Mouse (Mus musculus) lung, adult 2 months (tissue): ENCODE measurements around the gene Nlrx1.

Source experiments
- CTCF ChIP-seq: fragments of 200-500 bp; IDR thresholded peaks from 2 replicates; pipeline ENCODE4 v1.5.1; 2011; ENCODE audit warnings: mild to moderate bottlenecking, low read length, control low read depth; ENCODE audit not compliant: insufficient read depth
- POLR2A ChIP-seq: fragments of 200-500 bp; IDR thresholded peaks from 2 replicates; pipeline ENCODE4 v1.6.1; 2011; ENCODE audit warnings: low read depth, mild to moderate bottlenecking, control low read depth, low read length, borderline replicate concordance; ENCODE audit errors: extremely low read depth

DNA sequence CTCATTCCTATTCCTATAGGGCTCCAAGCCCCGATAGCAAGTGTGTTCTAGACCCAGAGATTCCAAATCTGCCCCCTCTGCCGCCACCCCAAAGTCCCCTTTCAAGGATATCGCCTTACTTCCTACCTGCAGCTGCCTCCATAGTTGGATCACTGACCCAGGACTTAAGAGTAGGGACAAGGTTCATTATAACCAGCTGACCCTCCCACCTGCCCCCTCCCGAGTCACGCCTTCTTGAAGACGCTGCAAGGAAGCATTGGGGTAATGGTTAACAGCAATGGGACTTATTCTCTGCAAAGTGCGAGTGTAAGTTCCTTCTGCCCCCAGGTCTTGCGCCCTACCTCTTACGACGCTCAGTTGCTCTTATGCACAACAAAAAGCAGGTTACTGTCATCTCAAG, 17.1 kb downstream of the Nlrx1 start, which contains the start of gene Pdzd3:
- TF ChIP-seq CTCF = no peak
- TF ChIP-seq POLR2A = no peak
